Mouse (Mus musculus) cerebral cortex, adult 2 months (tissue): ENCODE results near the gene Havcr1.

ENCODE experiments used
- WGBS: fragments of 180-500 bp; shearing (Covaris S2); methylation state at CpG from one replicate; pipeline ENCODE4 v1.1.7; 2018; 5-methylcytosine and 5-hydroxymethylcytosine counted together

Havcr1 gene

GRCm38 (mm10) chr11:46735076-46735475 lies at the start of gene Havcr1:
TSS of gene Havcr1 (plus strand) at chr11:46735080.
- 100% methylated on average over 1 of the region's 1 CpGs for WGBS

- 93% methylated on average over 2 of the region's 2 CpGs for WGBS
Observed at GRCm38 (mm10) chr11:46690136-46690535, 44.7 kb upstream of the Havcr1 start.

- 76% methylated on average over 2 of the region's 2 CpGs for WGBS
Observed at GRCm38 (mm10) chr11:46695849-46696248, 39.0 kb upstream of the Havcr1 start.

GRCm38 (mm10) chr11:46697433-46698277 lies 37.2 kb upstream of the Havcr1 start:
- WGBS, result 83% methylated on average over 5 of the region's 5 CpGs

- WGBS, result 88% methylated on average over 6 of the region's 6 CpGs
Observed at GRCm38 (mm10) chr11:46698278-46698655, 36.6 kb upstream of the Havcr1 start.

- WGBS, result 78% methylated on average over 5 of the region's 5 CpGs
Observed at GRCm38 (mm10) chr11:46698830-46699229, 36.0 kb upstream of the Havcr1 start.

GRCm38 (mm10) chr11:46706664-46707356 lies 28.1 kb upstream of the Havcr1 start, which contains the start of gene Timd2:
TSS of gene Timd2 (minus strand) at chr11:46707061.
- 80% methylated on average over 6 of the region's 6 CpGs for WGBS

GRCm38 (mm10) chr11:46731541-46732070 lies 3.3 kb upstream of the Havcr1 start:
- 90% methylated on average over 11 of the region's 11 CpGs for WGBS

- WGBS, result 50% methylated on average over 6 of the region's 6 CpGs
Observed at GRCm38 (mm10) chr11:46733242-46733789, 1.6 kb upstream of the Havcr1 start.

GRCm38 (mm10) chr11:46734617-46735016 lies 263 bp upstream of the Havcr1 start:
- WGBS, result 56% methylated on average over 1 of the region's 1 CpGs

- WGBS, result 77% methylated on average over 4 of the region's 4 CpGs
Observed at GRCm38 (mm10) chr11:46739501-46739900, 4.6 kb downstream of the Havcr1 start.

- 60% methylated on average over 4 of the region's 4 CpGs for WGBS
Observed at GRCm38 (mm10) chr11:46740886-46741285, 6.0 kb downstream of the Havcr1 start.

GRCm38 (mm10) chr11:46741716-46742115 lies 6.8 kb downstream of the Havcr1 start:
- 76% methylated on average over 3 of the region's 3 CpGs for WGBS

- 72% methylated on average over 2 of the region's 2 CpGs for WGBS
Observed at GRCm38 (mm10) chr11:46747996-46748395, 13.1 kb downstream of the Havcr1 start.

- 82% methylated on average over 2 of the region's 2 CpGs for WGBS
Observed at GRCm38 (mm10) chr11:46753662-46754061, 18.8 kb downstream of the Havcr1 start.

- 71% methylated on average over 4 of the region's 4 CpGs for WGBS
Observed at GRCm38 (mm10) chr11:46754669-46755068, 19.8 kb downstream of the Havcr1 start.

- WGBS, result 86% methylated on average over 6 of the region's 6 CpGs
Observed at GRCm38 (mm10) chr11:46755714-46756113, 20.8 kb downstream of the Havcr1 start.

GRCm38 (mm10) chr11:46776879-46777278 lies 42.0 kb downstream of the Havcr1 start:
- WGBS, result 68% methylated on average over 3 of the region's 3 CpGs

GRCm38 (mm10) chr11:46779811-46780210 lies 44.9 kb downstream of the Havcr1 start:
- 89% methylated on average over 2 of the region's 2 CpGs for WGBS

- WGBS, result 80% methylated on average over 2 of the region's 2 CpGs
Observed at GRCm38 (mm10) chr11:46804440-46804839, 69.6 kb downstream of the Havcr1 start.

- 87% methylated on average over 5 of the region's 5 CpGs for WGBS
Observed at GRCm38 (mm10) chr11:46810511-46810910, 75.6 kb downstream of the Havcr1 start, which contains the start of gene Timd4. TSS of gene Timd4 (plus strand) at chr11:46810800.

- 89% methylated on average over 5 of the region's 5 CpGs for WGBS
Observed at GRCm38 (mm10) chr11:46817692-46818091, 82.8 kb downstream of the Havcr1 start.
